Mouse (Mus musculus) left cerebral cortex, adult 9 months (tissue): ENCODE results near the gene P4hb.

Experiments
- DNase-seq, 2 experiments: peaks; one replicate each; pipeline ENCODE4 v3.0.0; 2022; ENCODE audit warnings: low spot score in 2 of 2

P4hb gene

GRCm38 (mm10) chr11:120510375-120511030 lies 62.5 kb downstream of the P4hb start:
- no peak for DNase-seq
